Mouse (Mus musculus) layer of hippocampus, postnatal 25 days (tissue): ENCODE results near the gene Ak3. TPM values are rescaled to one million over a fixed set of nuclear protein-coding genes. Genes with fewer than 3 reads are reported as not detected.
A peak's percentile ranks its signal among the peaks of the same experiment; 100 is the strongest.
"Not testable (repeated sequence)": the region's sequence is repeated elsewhere in the genome, so short reads cannot be mapped to it uniquely, and the experiment has no call there.

ENCODE experiments used
- DNase-seq, 2 experiments: peaks; one replicate each; pipeline ENCODE4 v3.0.0; 2022; ENCODE audit warnings: mixed read lengths in 2 of 2, low spot score in 1 of 2; ENCODE audit errors: extremely low spot score in 1 of 2
- total RNA-seq, 2 experiments: library from RNA; stranded (reverse); gene quantifications; 2 replicates each; pipeline ENCODE4 v1.2.3; 2021

Ak3 gene
- total RNA-seq, 2 experiments from 2014 or later, result 52.3 to 54.3 TPM

DNA sequence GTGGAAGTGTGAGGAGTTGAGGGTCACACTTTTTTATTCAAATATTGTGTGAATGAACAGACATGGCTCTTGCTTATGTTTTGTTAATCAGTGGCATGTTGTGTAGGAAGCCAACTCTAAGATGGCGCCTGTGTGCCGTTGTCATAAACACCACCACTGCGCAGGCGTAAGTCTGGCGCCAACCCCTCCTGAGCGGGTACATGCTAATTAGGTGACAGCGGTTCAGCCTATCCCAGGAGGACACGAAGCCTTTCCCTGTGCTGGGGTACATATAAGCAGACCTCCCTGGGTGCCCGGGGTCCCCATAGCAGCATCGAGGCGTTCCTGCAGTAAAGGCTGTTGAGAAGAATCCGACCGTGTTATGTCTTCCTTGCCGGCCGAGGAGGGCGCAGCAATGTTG lies 47.4 kb downstream of the Ak3 start:
- DNase-seq, result not testable (repeated sequence)

GRCm38 (mm10) chr19:28997976-28998630 lies 49.7 kb downstream of the Ak3 start:
- DNase-seq, result no peak

DNA sequence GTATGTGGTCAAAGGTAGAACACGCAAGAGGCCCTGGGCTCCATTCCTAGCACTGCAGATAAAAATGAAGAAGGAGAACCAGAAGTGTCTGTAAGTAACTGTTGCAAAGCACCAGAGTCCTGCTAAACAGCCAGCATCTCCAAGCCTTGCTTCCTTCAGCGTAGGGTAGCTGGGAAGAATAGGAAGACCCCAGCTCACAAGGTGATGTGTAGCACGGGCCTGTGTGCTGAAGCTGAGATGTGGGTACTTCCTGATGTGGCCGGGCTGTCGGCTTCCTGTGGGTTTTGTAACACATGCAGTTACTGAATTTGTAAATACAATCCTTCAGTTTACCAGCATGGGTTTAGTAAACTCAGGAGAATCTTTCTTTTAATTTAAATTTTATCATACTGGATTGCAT lies 52.4 kb downstream of the Ak3 start:
- no peak for DNase-seq

- peak in 1 of 2 experiments; percentile 17 for DNase-seq
Measured at GRCm38 (mm10) chr19:28994870-28995269, 52.9 kb downstream of the Ak3 start.

- no peak for DNase-seq
Measured at GRCm38 (mm10) chr19:28991391-28991790, 56.4 kb downstream of the Ak3 start.

GRCm38 (mm10) chr19:28990590-28991221 lies 57.1 kb downstream of the Ak3 start:
- no peak for DNase-seq

DNA sequence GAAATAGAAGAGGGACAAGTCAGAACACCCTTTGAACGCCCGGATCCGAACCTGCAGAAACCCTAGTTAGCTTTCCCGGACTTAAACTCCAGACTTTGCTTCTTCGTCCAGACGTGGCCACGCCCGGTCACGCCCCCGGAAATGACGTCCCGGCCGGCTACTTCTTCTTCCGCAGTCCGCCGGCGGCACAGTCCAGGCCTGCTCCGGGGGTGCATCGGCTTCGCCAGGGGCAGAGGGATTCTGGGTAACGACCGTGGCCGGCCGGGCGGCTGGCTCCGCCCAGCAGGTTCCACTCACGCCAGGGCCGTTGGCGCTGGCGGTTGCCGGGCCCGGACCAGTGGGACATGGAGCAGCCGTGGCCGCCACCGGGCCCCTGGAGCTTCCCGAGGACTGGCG lies 57.6 kb downstream of the Ak3 start, which contains the start of gene Cdc37l1:
Cdc37l1 (plus strand) TSS at position 159 of the 396 bp plus-strand sequence.
- peak; percentile 92 to 96 for DNase-seq

GRCm38 (mm10) chr19:28989515-28989914 lies 58.2 kb downstream of the Ak3 start:
- DNase-seq, result no peak

DNA sequence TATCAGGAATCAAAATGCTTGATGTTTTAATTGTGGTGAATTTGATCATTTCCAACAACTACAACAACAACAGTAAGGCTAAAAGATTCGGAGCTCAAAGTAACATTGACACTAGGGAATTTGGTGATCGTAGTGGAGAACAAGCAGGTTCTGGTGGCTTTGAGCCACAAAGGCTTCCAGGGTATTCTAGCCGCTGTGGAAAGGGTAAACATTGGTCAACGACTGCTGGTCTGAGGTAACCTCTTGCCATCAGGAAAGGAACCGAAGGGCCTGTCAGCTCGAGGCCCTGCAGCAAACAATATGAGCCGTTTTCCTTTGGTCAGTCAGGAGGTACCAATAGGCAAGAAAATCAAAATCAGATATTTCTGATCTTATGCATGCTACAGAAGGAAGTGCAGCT lies 65.1 kb downstream of the Ak3 start:
- DNase-seq, result no peak

DNA sequence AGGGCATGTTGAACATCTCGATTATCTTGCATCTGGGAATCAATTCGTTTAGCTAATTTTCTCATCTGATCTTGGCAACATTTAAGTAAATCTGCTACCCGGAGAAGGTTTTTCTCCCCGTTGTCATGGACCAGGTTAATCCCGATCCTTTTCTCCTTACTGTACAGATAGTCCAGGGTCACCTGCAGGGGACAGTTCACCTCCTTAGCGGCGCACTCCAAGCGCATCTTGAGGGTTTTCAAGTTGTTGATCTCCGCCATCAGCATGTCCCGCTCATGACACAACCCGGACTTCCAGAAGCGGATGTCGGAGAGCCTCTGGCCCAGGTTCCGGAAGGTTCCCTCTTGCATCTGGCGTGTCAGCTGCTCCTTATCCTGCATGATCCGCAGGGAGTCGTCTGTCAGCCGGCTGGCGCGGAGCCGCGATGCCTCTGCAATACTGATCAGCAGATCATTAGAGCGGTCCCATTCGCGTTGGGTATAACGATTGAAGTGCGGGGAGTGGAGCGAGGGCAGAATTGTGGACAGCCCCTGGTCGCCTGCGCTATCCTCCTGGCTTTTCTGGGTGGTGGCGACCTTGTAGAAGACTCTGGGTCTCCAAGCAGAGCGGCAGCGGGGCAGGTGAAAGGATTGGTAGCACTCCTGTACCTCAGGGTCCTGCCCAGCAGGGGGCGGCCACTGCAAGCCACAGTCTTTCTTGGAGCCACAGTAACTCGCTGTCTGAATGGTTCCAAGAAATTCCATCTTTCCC lies 72.7 kb downstream of the Ak3 start:
- peak; percentile 67 to 86 for DNase-seq

Other genes starting within 250 kb of the Ak3 start
- gene Slc1a1, start 212.9 kb downstream of the Ak3 start, total RNA-seq, result 100 to 1,000 TPM; 141 to 153 TPM
- gene Plpp6, start 84.0 kb downstream of the Ak3 start, total RNA-seq, result 10 to 100 TPM; 52.8 to 54.0 TPM
- gene 4430402I18Rik, start 80.2 kb downstream of the Ak3 start, total RNA-seq, result 1 to 10 TPM; 5.3 to 6.1 TPM
- 100 to 1,000 TPM in 1 of 2 experiments, 10 to 100 TPM in 1; 96.4 to 101 TPM for gene Cdc37l1, start 57.6 kb downstream of the Ak3 start, total RNA-seq
- gene Rcl1, start 53.4 kb upstream of the Ak3 start, total RNA-seq, result 10 to 100 TPM; 17.6 to 18.8 TPM
- gene Jak2, start 203.9 kb upstream of the Ak3 start, total RNA-seq, result 10 to 100 TPM; 26.1 to 27.5 TPM